ENCODE assay signal across 17 mouse cellular contexts in the genomic region with DNA sequence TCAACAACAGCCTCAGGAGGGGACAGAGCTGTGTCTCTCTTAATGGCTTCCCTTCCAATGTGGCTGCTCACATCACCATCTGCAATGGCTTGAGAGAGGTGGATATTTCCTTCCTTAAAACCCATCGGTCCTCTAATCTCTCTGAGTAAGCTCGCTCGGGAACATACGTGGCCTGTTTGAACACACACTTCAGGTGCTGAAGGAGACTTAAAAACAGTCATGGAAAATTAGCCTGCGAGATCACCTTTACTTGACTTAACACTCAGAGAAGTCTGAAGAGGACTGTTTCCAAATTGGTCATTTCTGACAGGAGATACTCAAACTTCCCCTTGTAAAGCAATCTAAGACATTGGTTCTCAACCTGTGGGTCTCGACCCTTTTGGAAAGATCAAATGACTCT.
"Had no signal": no experiment of that assay in that cellular context is flagged by ENCODE, and none has a peak within 500 bp of the region (broad histone marks: within the 10 kb centered on the region; RNA-seq: fewer than 3 reads in every experiment).

No protein-coding gene starts in this region.

- H3K27me3 ChIP-seq: liver, embryonic 13.5 days; lung, embryonic 15.5 days; midbrain, embryonic 13.5 days; midbrain, embryonic 15.5 days; neural tube, embryonic 12.5 days; stomach, embryonic 15.5 days had no signal

- H3K9ac ChIP-seq: liver, embryonic 13.5 days; liver, embryonic 15.5 days; liver, postnatal 0 days; lung, embryonic 15.5 days; midbrain, embryonic 13.5 days; midbrain, embryonic 15.5 days; neural tube, embryonic 12.5 days; stomach, embryonic 15.5 days had no signal

- H3K36me3 ChIP-seq: liver, embryonic 13.5 days; liver, embryonic 15.5 days; lung, embryonic 15.5 days; midbrain, embryonic 13.5 days; midbrain, embryonic 15.5 days; neural tube, embryonic 12.5 days; stomach, embryonic 15.5 days had no signal

- H3K4me3 ChIP-seq: liver, embryonic 13.5 days; liver, embryonic 15.5 days; lung, embryonic 15.5 days; megakaryocyte, embryonic 14.5 days; midbrain, embryonic 13.5 days; midbrain, embryonic 15.5 days; neural tube, embryonic 12.5 days; stomach, embryonic 15.5 days had no signal

- H3K9me3 ChIP-seq: liver, embryonic 13.5 days; liver, embryonic 15.5 days; lung, embryonic 15.5 days; midbrain, embryonic 13.5 days; midbrain, embryonic 15.5 days; neural tube, embryonic 12.5 days; stomach, embryonic 15.5 days had no signal

- ATAC-seq: liver, postnatal 0 days; midbrain, embryonic 13.5 days; midbrain, embryonic 15.5 days had no signal

- H3K4me2 ChIP-seq: liver, embryonic 11.5 days; liver, embryonic 13.5 days; liver, embryonic 15.5 days; lung, embryonic 15.5 days; midbrain, embryonic 11.5 days; midbrain, embryonic 13.5 days; midbrain, embryonic 15.5 days; neural tube, embryonic 12.5 days; stomach, embryonic 15.5 days had no signal

- DNase-seq: liver, embryonic 13.5 days; liver, postnatal 0 days; right cerebral cortex, postnatal 14 days; thymus, adult 2 months; thymus, postnatal 25 days; thymus, postnatal 4 days had no signal

- H3K27ac ChIP-seq: liver, embryonic 13.5 days; liver, embryonic 15.5 days; lung, embryonic 15.5 days; macrophage; midbrain, embryonic 13.5 days; midbrain, embryonic 15.5 days; neural tube, embryonic 12.5 days; stomach, embryonic 15.5 days; stomach, postnatal 0 days had no signal

- H3K4me1 ChIP-seq: midbrain, embryonic 13.5 days; midbrain, embryonic 15.5 days; neural tube, embryonic 12.5 days; stomach, embryonic 15.5 days had no signal
